Mouse (Mus musculus): ENCODE measurements around the gene Helz2.
"Not testable (repeated sequence)": the region's sequence is repeated elsewhere in the genome, so short reads cannot be mapped to it uniquely, and the experiment has no call there.

The Helz2 gene

GRCm38 (mm10) chr2:181191936-181192335 lies 49.9 kb downstream of the Helz2 start:
- no peak for DNase-seq

GRCm38 (mm10) chr2:181191385-181191784 lies 50.4 kb downstream of the Helz2 start:
- not testable (repeated sequence) for DNase-seq

- DNase-seq: no peak
These were observed 52.5 kb downstream of the Helz2 start for GRCm38 (mm10) chr2:181189321-181189720.

GRCm38 (mm10) chr2:181188681-181189080 lies 53.1 kb downstream of the Helz2 start:
- DNase-seq: peak; percentile 24

GRCm38 (mm10) chr2:181187121-181188000 lies 54.5 kb downstream of the Helz2 start, which contains the start of gene Ppdpf:
Gene Ppdpf (plus strand): TSS chr2:181187247.
- peak; percentile 95 for DNase-seq

- DNase-seq: peak; percentile 89
These were observed 55.2 kb downstream of the Helz2 start for GRCm38 (mm10) chr2:181186635-181187034.

GRCm38 (mm10) chr2:181180898-181181297 lies 60.9 kb downstream of the Helz2 start:
- DNase-seq: no peak

- no peak for DNase-seq
These were observed 63.4 kb downstream of the Helz2 start for GRCm38 (mm10) chr2:181178471-181178870.

GRCm38 (mm10) chr2:181178015-181178414 lies 63.8 kb downstream of the Helz2 start:
- no peak for DNase-seq

Measured in thymus, postnatal 25 days (tissue).